ENCODE assay signal across 19 mouse cellular contexts in genomic region chr7:30706214-30706882, GRCm38 (mm10). TPM values are rescaled to one million over a fixed set of nuclear protein-coding genes. Genes with fewer than 3 reads are reported as not detected.
DNase-seq lines count a peak whose midpoint lies in the region; ATAC-seq and TF ChIP-seq lines count a peak whose summit lies in the region.
"Had no signal": no experiment of that assay in that cellular context is flagged by ENCODE, and none has a peak within 500 bp of the region (broad histone marks: within the 10 kb centered on the region; RNA-seq: fewer than 3 reads in every experiment).

No protein-coding gene starts in this region.

- H3K9ac ChIP-seq in heart, embryonic 16.5 days (ENCODE audit: low read length), result peak overlapping the region; percentile 52; the same call in 1 of the 2 replicates
- H3K9ac ChIP-seq in liver, embryonic 14.5 days (replicated peaks), result no peak overlapping the region
- no peak overlapping the region for H3K9ac ChIP-seq in midbrain, embryonic 11.5 days (ENCODE audit: low read length)
- H3K9ac ChIP-seq in midbrain, embryonic 14.5 days (replicated peaks; ENCODE audit: low read length), result no peak overlapping the region
- H3K9ac ChIP-seq: embryonic facial prominence, embryonic 12.5 days; forebrain, embryonic 12.5 days had no signal

- peak overlapping the region; percentile 12; the same call in 1 of the 2 replicates for H3K4me2 ChIP-seq in heart, embryonic 16.5 days (ENCODE audit: low read depth, low read length)
- H3K4me2 ChIP-seq in liver, embryonic 14.5 days (ENCODE audit: low read depth), result peak overlapping the region; percentile 37
- H3K4me2 ChIP-seq in midbrain, embryonic 11.5 days, result no peak overlapping the region
- H3K4me2 ChIP-seq in midbrain, embryonic 14.5 days (ENCODE audit: low read length), result no peak overlapping the region
- H3K4me2 ChIP-seq: embryonic facial prominence, embryonic 12.5 days; forebrain, embryonic 12.5 days had no signal

- peaks cover 11% of the 10 kb centered on the region for H3K4me1 ChIP-seq in heart, embryonic 16.5 days (ENCODE audit: control insufficient read depth, insufficient read depth, low read length)
- H3K4me1 ChIP-seq in liver, embryonic 14.5 days (replicated peaks; ENCODE audit: control insufficient read depth in 2 of 2, insufficient read depth in 2 of 2, low read length in 1 of 2), result peaks cover 4 to 14% of the 10 kb centered on the region in 2 experiments; a peak in 3 of 4 replicates
- no peaks in the 10 kb centered on the region for H3K4me1 ChIP-seq in midbrain, embryonic 11.5 days (ENCODE audit: control insufficient read depth, insufficient read depth, low read length)
- H3K4me1 ChIP-seq in midbrain, embryonic 14.5 days (ENCODE audit: control insufficient read depth, insufficient read depth, low read length), result no peaks in the 10 kb centered on the region
- no peaks in the 10 kb centered on the region for H3K4me1 ChIP-seq in kidney, adult 2 months (ENCODE audit: control insufficient read depth, insufficient read depth, low read length)
- H3K4me1 ChIP-seq: embryonic facial prominence, embryonic 12.5 days; forebrain, embryonic 12.5 days; limb, embryonic 10.5 days had no signal

- H3K4me3 ChIP-seq in heart, embryonic 16.5 days (ENCODE audit: low read length), result no peak overlapping the region
- no peak overlapping the region for H3K4me3 ChIP-seq in liver, embryonic 14.5 days (ENCODE audit: insufficient read depth in 1 of 2, low read depth in 2 of 2, low read length in 2 of 2)
- H3K4me3 ChIP-seq in midbrain, embryonic 11.5 days (ENCODE audit: low read depth, low read length), result no peak overlapping the region
- no peak overlapping the region for H3K4me3 ChIP-seq in midbrain, embryonic 14.5 days (replicated peaks; ENCODE audit: low read depth, low read length)
- H3K4me3 ChIP-seq in kidney, adult 2 months (ENCODE audit: insufficient read depth, low read depth, low read length), result no peak overlapping the region
- H3K4me3 ChIP-seq: embryonic facial prominence, embryonic 12.5 days; forebrain, embryonic 12.5 days; limb, embryonic 10.5 days; myocyte had no signal

- peak; percentile 89 for ATAC-seq in heart, embryonic 16.5 days (replicated peaks; ENCODE audit: extremely low read depth, insufficient read depth, low FRiP score)
- peak; percentile 73 for ATAC-seq in liver, embryonic 14.5 days (ENCODE audit: insufficient read depth)
- ATAC-seq in midbrain, embryonic 11.5 days (ENCODE audit: low FRiP score), result no peak
- ATAC-seq in midbrain, embryonic 14.5 days (ENCODE audit: low FRiP score, low TSS enrichment), result no peak
- ATAC-seq: hindbrain, embryonic 16.5 days had no signal

- no peak for TF ChIP-seq EP300 in liver, embryonic 14.5 days (IDR thresholded peaks at IDR 0.05; ENCODE audit: low read depth)

- DNase-seq in ovary, postnatal 36 days (ENCODE audit: low spot score), result peak; percentile 50
- no peak for DNase-seq in ovary, postnatal 14 days (ENCODE audit: low spot score)
- peak in 1 of 3 experiments; percentile 20 for DNase-seq in liver, embryonic 14.5 days (ENCODE audit: low read depth in 3 of 3, low spot score in 3 of 3)
- DNase-seq in MN1 (ENCODE audit: low spot score), result no peak
- no peak for DNase-seq in midbrain, embryonic 11.5 days (ENCODE audit: low spot score, missing footprints)
- DNase-seq in midbrain, embryonic 14.5 days, result no peak
- DNase-seq in kidney, adult 2 months, result no peak
- DNase-seq: cerebellum, postnatal 10 days; gastrocnemius, postnatal 14 days; right cerebral cortex, postnatal 14 days; thymus, adult 2 months had no signal

- no peaks in the 10 kb centered on the region for H3K9me3 ChIP-seq in heart, embryonic 16.5 days (replicated peaks; ENCODE audit: control insufficient read depth, low read length)
- no peaks in the 10 kb centered on the region for H3K9me3 ChIP-seq in liver, embryonic 14.5 days (ENCODE audit: control insufficient read depth, low read length)
- no peaks in the 10 kb centered on the region for H3K9me3 ChIP-seq in midbrain, embryonic 11.5 days (ENCODE audit: control insufficient read depth, low read length)
- no peaks in the 10 kb centered on the region for H3K9me3 ChIP-seq in midbrain, embryonic 14.5 days (ENCODE audit: control insufficient read depth, low read length)
- H3K9me3 ChIP-seq: embryonic facial prominence, embryonic 12.5 days; forebrain, embryonic 12.5 days; limb, embryonic 10.5 days had no signal

- no peaks in the 10 kb centered on the region for H3K36me3 ChIP-seq in heart, embryonic 16.5 days (ENCODE audit: control insufficient read depth, insufficient read depth)
- no peaks in the 10 kb centered on the region for H3K36me3 ChIP-seq in liver, embryonic 14.5 days (replicated peaks; ENCODE audit: control insufficient read depth, insufficient read depth, low read depth)
- H3K36me3 ChIP-seq in midbrain, embryonic 11.5 days (ENCODE audit: control insufficient read depth, insufficient read depth, low read length), result no peaks in the 10 kb centered on the region
- no peaks in the 10 kb centered on the region for H3K36me3 ChIP-seq in midbrain, embryonic 14.5 days (ENCODE audit: control insufficient read depth, insufficient read depth, low read length)
- H3K36me3 ChIP-seq in kidney, adult 2 months (ENCODE audit: control insufficient read depth, insufficient read depth, low read length), result no peaks in the 10 kb centered on the region
- H3K36me3 ChIP-seq: embryonic facial prominence, embryonic 12.5 days; forebrain, embryonic 12.5 days; limb, embryonic 10.5 days had no signal

- peak overlapping the region; percentile 82 for H3K27ac ChIP-seq in heart, embryonic 16.5 days (ENCODE audit: low read length)
- no peak overlapping the region for H3K27ac ChIP-seq in liver, embryonic 14.5 days
- H3K27ac ChIP-seq in midbrain, embryonic 11.5 days (ENCODE audit: low read depth, low read length), result no peak overlapping the region
- H3K27ac ChIP-seq in midbrain, embryonic 14.5 days (replicated peaks; ENCODE audit: low read depth, low read length), result no peak overlapping the region
- no peak overlapping the region for H3K27ac ChIP-seq in kidney, adult 2 months (ENCODE audit: insufficient read depth, low read depth, low read length)
- H3K27ac ChIP-seq: embryonic facial prominence, embryonic 12.5 days; forebrain, embryonic 12.5 days; limb, embryonic 10.5 days; macrophage had no signal

- WGBS in heart, embryonic 16.5 days, result 28% methylated on average over 8 of the region's 8 CpGs
- 18% methylated on average over 8 of the region's 8 CpGs for WGBS in liver, embryonic 14.5 days (ENCODE audit: insufficient replicate concordance)
- WGBS in midbrain, embryonic 11.5 days, result 79% methylated on average over 8 of the region's 8 CpGs
- WGBS in midbrain, embryonic 14.5 days, result 79% methylated on average over 8 of the region's 8 CpGs
- 76% methylated on average over 8 of the region's 8 CpGs for WGBS in kidney, adult 2 months

- H3K27me3 ChIP-seq in heart, embryonic 16.5 days (ENCODE audit: control insufficient read depth, insufficient read depth, low read length), result no peaks in the 10 kb centered on the region
- H3K27me3 ChIP-seq in liver, embryonic 14.5 days (ENCODE audit: control insufficient read depth, insufficient read depth, low read length), result no peaks in the 10 kb centered on the region
- H3K27me3 ChIP-seq in midbrain, embryonic 11.5 days (ENCODE audit: control insufficient read depth, insufficient read depth, low read length), result no peaks in the 10 kb centered on the region
- no peaks in the 10 kb centered on the region for H3K27me3 ChIP-seq in midbrain, embryonic 14.5 days (ENCODE audit: control insufficient read depth, insufficient read depth, low read length)
- no peaks in the 10 kb centered on the region for H3K27me3 ChIP-seq in kidney, adult 2 months (replicated peaks; ENCODE audit: control insufficient read depth, insufficient read depth, low read length)

- no peak for TF ChIP-seq POLR2A in kidney, adult 2 months (IDR thresholded peaks at IDR 0.05; ENCODE audit: low read depth, low read length)

- TF ChIP-seq CTCF in liver, embryonic 14.5 days (IDR thresholded peaks at IDR 0.05; ENCODE audit: low read depth), result no peak
- TF ChIP-seq CTCF in kidney, adult 2 months (conservative IDR thresholded peaks at IDR 0.05; ENCODE audit: insufficient read depth, insufficient read length, low read depth, low read length), result no peak

RNA-seq across cellular contexts. Expression of gene Atp4a, which starts 5.7 kb away (rescaled TPM):
- 0.37 and 0.39 TPM in 2 replicates for polyA plus RNA-seq in heart, embryonic 16.5 days (2015; fragmentation: Nextera tagmentation; extraction: Ambion mirVana)
- polyA plus RNA-seq in liver, embryonic 14.5 days (2012; rRNA removed), result 0.97 and 1.6 TPM in 2 replicates
- 0.43 and 2.1 TPM in 2 replicates for polyA plus RNA-seq in liver, embryonic 14.5 days (2014; fragmentation: Nextera tagmentation; extraction: Ambion mirVana)
- 0.70 and 1.1 TPM in 2 replicates for polyA plus RNA-seq in midbrain, embryonic 11.5 days (2014; fragmentation: Nextera tagmentation; extraction: Ambion mirVana)
- 0.53 and 1.1 TPM in 2 replicates for polyA plus RNA-seq in midbrain, embryonic 14.5 days (2014; fragmentation: Nextera tagmentation; extraction: Ambion mirVana)
- polyA plus RNA-seq in kidney, adult 2 months (2012; rRNA removed), result 33.1 and 39.1 TPM in 2 replicates
- polyA plus RNA-seq: macrophage, myocyte had no signal

RNA-seq across cellular contexts. Expression of gene 2200002J24Rik, which starts 7.6 kb away (rescaled TPM):
- polyA plus RNA-seq in heart, embryonic 16.5 days (2015; fragmentation: Nextera tagmentation; extraction: Ambion mirVana), result 1.0 and 1.8 TPM in 2 replicates
- polyA plus RNA-seq in liver, embryonic 14.5 days (2012; rRNA removed), result 0.13 and 0.32 TPM in 2 replicates
- 1.2 and 2.0 TPM in 2 replicates for polyA plus RNA-seq in liver, embryonic 14.5 days (2014; fragmentation: Nextera tagmentation; extraction: Ambion mirVana)
- not detected in 2 replicates for polyA plus RNA-seq in midbrain, embryonic 11.5 days (2014; fragmentation: Nextera tagmentation; extraction: Ambion mirVana)
- not detected in 2 replicates for polyA plus RNA-seq in midbrain, embryonic 14.5 days (2014; fragmentation: Nextera tagmentation; extraction: Ambion mirVana)
- 0.96 and 1.4 TPM in 2 replicates for polyA plus RNA-seq in kidney, adult 2 months (2012; rRNA removed)
- polyA plus RNA-seq: embryonic facial prominence, embryonic 12.5 days; hindbrain, embryonic 16.5 days; limb, embryonic 10.5 days; macrophage; myocyte had no signal

RNA-seq across cellular contexts. Expression of gene Tmem147, which starts 23.0 kb away (rescaled TPM):
- polyA plus RNA-seq in heart, embryonic 16.5 days (2015; fragmentation: Nextera tagmentation; extraction: Ambion mirVana), result 197 and 203 TPM in 2 replicates
- 63.3 and 64.4 TPM in 2 replicates for polyA plus RNA-seq in liver, embryonic 14.5 days (2012; rRNA removed)
- 110 and 117 TPM in 2 replicates for polyA plus RNA-seq in liver, embryonic 14.5 days (2014; fragmentation: Nextera tagmentation; extraction: Ambion mirVana)
- polyA plus RNA-seq in midbrain, embryonic 11.5 days (2014; fragmentation: Nextera tagmentation; extraction: Ambion mirVana), result 140 and 153 TPM in 2 replicates
- 238 and 290 TPM in 2 replicates for polyA plus RNA-seq in midbrain, embryonic 14.5 days (2014; fragmentation: Nextera tagmentation; extraction: Ambion mirVana)
- polyA plus RNA-seq in kidney, adult 2 months (2012; rRNA removed), result 457 and 511 TPM in 2 replicates

RNA-seq across cellular contexts. Expression of gene Pmis2, which starts 34.9 kb away (rescaled TPM):
- not detected in 2 replicates for polyA plus RNA-seq in heart, embryonic 16.5 days (2015; fragmentation: Nextera tagmentation; extraction: Ambion mirVana)
- polyA plus RNA-seq in liver, embryonic 14.5 days (2012; rRNA removed), result not detected in 2 replicates
- polyA plus RNA-seq in liver, embryonic 14.5 days (2014; fragmentation: Nextera tagmentation; extraction: Ambion mirVana), result not detected in 2 replicates
- not detected in 2 replicates for polyA plus RNA-seq in midbrain, embryonic 11.5 days (2014; fragmentation: Nextera tagmentation; extraction: Ambion mirVana)
- polyA plus RNA-seq in midbrain, embryonic 14.5 days (2014; fragmentation: Nextera tagmentation; extraction: Ambion mirVana), result not detected in 2 replicates
- not detected in 2 replicates for polyA plus RNA-seq in kidney, adult 2 months (2012; rRNA removed)
- polyA plus RNA-seq: embryonic facial prominence, embryonic 12.5 days; forebrain, embryonic 12.5 days; hindbrain, embryonic 16.5 days; large intestine, adult 2 months; limb, embryonic 10.5 days; macrophage; myocyte; thymus, adult 2 months had no signal

RNA-seq across cellular contexts. Expression of gene Gapdhs, which starts 37.1 kb away (rescaled TPM):
- 0.21 and 0.47 TPM in 2 replicates for polyA plus RNA-seq in heart, embryonic 16.5 days (2015; fragmentation: Nextera tagmentation; extraction: Ambion mirVana)
- polyA plus RNA-seq in liver, embryonic 14.5 days (2012; rRNA removed), result not detected in 2 replicates
- not detected in 2 replicates for polyA plus RNA-seq in liver, embryonic 14.5 days (2014; fragmentation: Nextera tagmentation; extraction: Ambion mirVana)
- 0.19 and 0.48 TPM in 2 replicates for polyA plus RNA-seq in midbrain, embryonic 11.5 days (2014; fragmentation: Nextera tagmentation; extraction: Ambion mirVana)
- 0.83 and 1.2 TPM in 2 replicates for polyA plus RNA-seq in midbrain, embryonic 14.5 days (2014; fragmentation: Nextera tagmentation; extraction: Ambion mirVana)
- 0.31 and 0.86 TPM in 2 replicates for polyA plus RNA-seq in kidney, adult 2 months (2012; rRNA removed)
- polyA plus RNA-seq: large intestine, adult 2 months; limb, embryonic 10.5 days; macrophage had no signal

Comparison
In these comparisons a context has a peak if more than half of its experiments do, and no peak if none do; other contexts are left out.
1. ATAC-seq: peak in heart, embryonic 16.5 days (single experiment) and liver, embryonic 14.5 days (single experiment); none in midbrain, embryonic 11.5 days (single experiment) and midbrain, embryonic 14.5 days (single experiment).
2. H3K4me2 ChIP-seq: peak in heart, embryonic 16.5 days (single experiment) and liver, embryonic 14.5 days (single experiment); none in midbrain, embryonic 11.5 days (single experiment) and midbrain, embryonic 14.5 days (single experiment).
3. RNA of gene Atp4a, which starts 5.7 kb away (polyA plus RNA-seq): 33.1 to 39.1 TPM in kidney, adult 2 months; 0.43 to 2.1 TPM in liver, embryonic 14.5 days, 0.70 to 1.1 TPM in midbrain, embryonic 11.5 days, 0.53 to 1.1 TPM in midbrain, embryonic 14.5 days and 0.37 to 0.39 TPM in heart, embryonic 16.5 days; every median in the first group is over 10 times any median in the second.